Mouse (Mus musculus): ENCODE measurements at regions not wholly inside any gene's neighbourhood (a gene's known extent, or its start where the extent isn't known, plus 50 kb on each side); places are given as distances from the start of the nearest gene placed in this dataset.

DNA sequence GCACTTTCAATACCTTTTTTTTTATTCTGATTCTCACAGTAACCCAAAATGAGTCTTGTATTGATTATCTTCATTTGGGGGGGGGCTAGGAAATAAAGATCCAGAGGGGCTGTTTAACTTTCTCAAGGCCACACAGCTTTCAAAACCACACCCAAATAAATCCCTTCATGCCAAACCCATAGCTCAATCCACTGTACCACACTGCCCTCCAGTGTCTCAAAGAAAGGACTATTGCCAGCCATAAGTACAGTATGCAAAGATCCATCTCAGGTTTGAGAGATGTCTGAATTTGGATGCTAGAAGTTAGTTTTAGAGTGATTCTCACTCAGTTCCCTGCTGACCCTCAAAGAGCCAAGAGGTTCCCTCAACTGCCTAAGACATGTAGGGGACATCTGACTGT lies 120.1 kb upstream of the Gm26657 start:
- no peak for DNase-seq (ENCODE audit: low read depth)
- TF ChIP-seq CTCF (IDR thresholded peaks at IDR 0.05; ENCODE audit: borderline replicate concordance, extremely low read depth, insufficient read depth, insufficient read length) = no peak
- no peak for TF ChIP-seq POLR2A (IDR thresholded peaks at IDR 0.05; ENCODE audit: borderline replicate concordance, extremely low read depth, insufficient read depth, insufficient read length, poor library complexity, severe bottlenecking)

DNA sequence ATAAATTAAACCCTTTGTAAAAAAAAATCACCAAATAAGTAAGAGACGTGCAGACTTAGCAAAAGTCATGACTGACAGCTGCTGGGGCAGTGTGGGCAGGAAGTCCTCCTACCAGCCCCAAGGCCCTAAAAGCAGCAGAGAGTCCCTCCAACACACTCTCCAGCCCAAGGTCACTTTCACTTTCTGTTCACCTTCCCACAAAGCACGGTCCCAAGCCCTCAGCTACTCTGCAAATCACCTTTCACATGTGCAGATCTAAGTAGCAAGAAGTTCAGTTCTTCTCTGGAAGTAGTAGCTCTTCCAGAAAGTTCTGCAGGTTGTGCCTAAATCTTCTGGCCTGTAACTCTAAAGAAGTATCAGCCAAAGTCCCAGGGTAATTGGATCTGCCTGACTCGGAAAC lies 120.8 kb upstream of the Gm26657 start:
- no peak for DNase-seq (ENCODE audit: low read depth)
- TF ChIP-seq POLR2A (IDR thresholded peaks at IDR 0.05; ENCODE audit: borderline replicate concordance, extremely low read depth, insufficient read depth, insufficient read length, poor library complexity, severe bottlenecking) = no peak
- no peak for TF ChIP-seq CTCF (IDR thresholded peaks at IDR 0.05; ENCODE audit: borderline replicate concordance, extremely low read depth, insufficient read depth, insufficient read length)

DNA sequence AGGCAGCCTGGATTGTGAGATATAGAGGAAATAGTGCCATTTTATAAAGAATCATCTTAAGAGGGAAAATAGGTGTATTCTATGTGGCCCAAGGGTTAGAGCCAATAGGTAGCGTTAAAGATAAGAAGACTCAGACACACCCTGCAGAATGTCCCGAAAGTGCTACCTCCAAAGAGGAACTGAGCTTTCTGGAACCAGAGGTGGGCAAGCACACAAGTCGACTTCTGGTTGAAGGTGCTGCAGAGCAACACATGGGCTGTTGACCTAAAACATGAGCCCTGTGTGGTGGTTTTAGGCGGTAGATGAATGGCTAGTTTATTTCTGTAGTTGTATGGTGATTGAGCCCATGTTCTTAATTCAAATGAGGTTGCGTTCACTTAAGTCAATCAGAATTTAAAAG lies 121.4 kb upstream of the Gm26657 start:
- TF ChIP-seq POLR2A (IDR thresholded peaks at IDR 0.05; ENCODE audit: borderline replicate concordance, extremely low read depth, insufficient read depth, insufficient read length, poor library complexity, severe bottlenecking) = no peak
- TF ChIP-seq CTCF (IDR thresholded peaks at IDR 0.05; ENCODE audit: borderline replicate concordance, extremely low read depth, insufficient read depth, insufficient read length) = no peak
- no peak for DNase-seq (ENCODE audit: low read depth)

DNA sequence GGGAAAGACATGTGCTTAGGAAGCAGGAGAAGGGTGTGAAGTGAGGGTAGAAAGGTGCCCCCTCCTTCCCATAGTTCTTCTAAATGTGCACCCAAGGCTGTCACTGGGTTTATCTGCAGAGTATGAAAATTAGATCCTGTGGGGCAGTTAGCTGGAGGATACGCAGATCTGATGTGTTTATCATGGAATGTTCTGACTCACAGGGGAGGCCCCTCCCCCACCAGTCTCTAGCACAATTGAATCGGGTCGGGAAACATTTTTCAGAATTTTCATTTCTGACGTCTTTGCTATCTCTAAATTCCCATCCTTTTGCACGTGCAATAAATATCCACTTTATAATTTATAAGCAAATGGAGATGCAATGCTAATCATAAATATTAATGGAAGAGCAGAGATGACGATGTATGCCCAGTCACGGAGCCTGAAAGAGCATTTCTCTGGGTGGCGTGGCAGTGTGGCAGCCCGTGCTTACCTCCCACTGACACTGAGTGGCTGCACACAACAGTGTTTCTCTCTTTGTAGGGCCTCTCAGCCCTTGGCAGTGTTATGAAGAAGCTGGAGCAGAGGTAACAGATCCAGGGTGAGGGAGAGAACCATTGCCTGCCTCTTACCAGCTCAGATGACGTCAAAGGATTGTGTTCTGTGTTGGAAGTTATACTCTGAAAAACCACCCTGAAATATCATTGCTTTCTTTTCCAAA lies 122.1 kb upstream of the Gm26657 start:
- DNase-seq (ENCODE audit: low read depth) = no peak
- no peak for TF ChIP-seq CTCF (IDR thresholded peaks at IDR 0.05; ENCODE audit: borderline replicate concordance, extremely low read depth, insufficient read depth, insufficient read length)
- no peak for TF ChIP-seq POLR2A (IDR thresholded peaks at IDR 0.05; ENCODE audit: borderline replicate concordance, extremely low read depth, insufficient read depth, insufficient read length, poor library complexity, severe bottlenecking)

DNA sequence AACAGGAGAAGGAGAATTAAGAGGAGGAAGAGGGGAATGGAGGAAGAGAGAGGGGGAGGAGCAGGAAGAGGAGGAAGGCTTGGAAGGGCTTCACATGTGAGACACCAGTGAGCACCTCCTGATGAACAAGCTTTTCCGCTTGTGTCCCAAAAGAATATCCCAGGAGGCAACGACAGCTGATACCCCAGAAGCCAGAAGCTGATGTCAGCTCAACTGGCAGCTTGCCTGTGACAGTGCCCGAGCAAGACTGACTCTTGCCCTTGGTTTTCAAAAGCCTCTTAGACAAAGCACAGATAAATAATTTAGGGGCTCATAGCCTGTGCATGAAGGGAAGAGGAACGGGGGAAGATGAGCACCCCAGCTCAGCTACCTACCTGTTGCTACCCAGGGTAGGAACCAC lies 127.5 kb upstream of the Gm26657 start:
- TF ChIP-seq POLR2A (IDR thresholded peaks at IDR 0.05; ENCODE audit: borderline replicate concordance, extremely low read depth, insufficient read depth, insufficient read length, poor library complexity, severe bottlenecking) = no peak
- TF ChIP-seq CTCF (IDR thresholded peaks at IDR 0.05; ENCODE audit: borderline replicate concordance, extremely low read depth, insufficient read depth, insufficient read length) = no peak
- DNase-seq (ENCODE audit: low read depth) = no peak

DNA sequence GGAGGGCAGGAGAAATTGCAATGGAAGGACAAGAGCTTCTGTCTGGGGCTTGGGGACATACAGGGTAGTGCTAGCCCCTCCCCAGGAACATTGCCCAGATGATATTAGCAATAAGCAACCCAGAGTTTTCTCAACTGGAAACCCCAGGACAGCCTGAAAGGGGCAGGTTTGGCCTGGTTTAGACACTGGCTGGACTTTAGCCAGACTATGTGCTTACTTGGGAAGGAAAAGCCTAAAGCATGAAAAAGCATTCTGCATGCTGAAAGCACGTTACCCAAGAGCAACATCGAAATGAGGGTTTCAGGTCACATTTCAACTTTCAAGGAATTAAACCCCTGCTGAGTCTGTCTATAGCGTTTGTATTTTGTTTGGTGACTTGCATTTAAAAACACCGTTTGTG lies 128.1 kb upstream of the Gm26657 start:
- DNase-seq (ENCODE audit: low read depth) = peak; percentile 28
- TF ChIP-seq CTCF (IDR thresholded peaks at IDR 0.05; ENCODE audit: borderline replicate concordance, extremely low read depth, insufficient read depth, insufficient read length) = no peak

DNA sequence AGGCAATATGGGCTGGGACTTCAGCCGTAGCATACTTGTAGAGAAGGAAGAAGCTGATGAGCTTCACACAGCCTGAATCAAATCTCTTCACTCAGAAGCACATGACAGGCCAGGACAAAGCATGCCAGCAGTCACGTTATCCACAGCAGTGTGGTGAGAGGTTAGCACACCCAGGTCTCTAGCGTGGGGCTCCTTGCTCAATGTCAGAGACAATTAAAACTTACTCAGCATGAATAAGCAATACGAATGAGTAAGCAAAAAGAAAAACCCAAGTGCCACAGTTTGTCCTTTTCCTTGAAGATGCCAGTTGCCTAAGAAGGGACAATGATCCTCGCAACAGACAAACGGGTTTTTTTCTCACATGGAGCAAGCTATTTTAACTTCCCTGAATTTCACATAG lies 129.6 kb upstream of the Gm26657 start:
- no peak for DNase-seq (ENCODE audit: low read depth)
- no peak for TF ChIP-seq POLR2A (IDR thresholded peaks at IDR 0.05; ENCODE audit: borderline replicate concordance, extremely low read depth, insufficient read depth, insufficient read length, poor library complexity, severe bottlenecking)
- TF ChIP-seq CTCF (IDR thresholded peaks at IDR 0.05; ENCODE audit: borderline replicate concordance, extremely low read depth, insufficient read depth, insufficient read length) = no peak

DNA sequence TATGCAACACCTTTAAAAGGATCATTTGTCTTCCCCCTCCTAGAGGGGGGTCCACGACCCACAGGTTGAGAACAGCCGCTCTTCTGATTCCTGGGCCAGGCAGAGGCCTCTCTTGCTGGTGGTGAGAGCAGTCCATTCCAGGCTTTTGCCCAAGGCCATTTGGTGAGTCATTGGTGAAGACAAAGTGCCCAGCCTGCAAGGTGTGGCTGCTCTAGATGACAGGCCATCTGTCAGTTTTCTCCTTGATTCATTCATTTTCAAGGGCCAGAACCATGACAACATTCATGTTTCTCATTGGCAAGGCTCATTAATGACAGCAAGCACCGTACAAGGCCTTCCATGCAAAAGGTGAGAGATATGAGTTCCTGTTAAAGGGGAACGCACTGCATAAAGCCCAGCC lies 131.2 kb upstream of the Gm26657 start:
- DNase-seq (ENCODE audit: low read depth) = no peak
- no peak for TF ChIP-seq CTCF (IDR thresholded peaks at IDR 0.05; ENCODE audit: borderline replicate concordance, extremely low read depth, insufficient read depth, insufficient read length)
- TF ChIP-seq POLR2A (IDR thresholded peaks at IDR 0.05; ENCODE audit: borderline replicate concordance, extremely low read depth, insufficient read depth, insufficient read length, poor library complexity, severe bottlenecking) = no peak

DNA sequence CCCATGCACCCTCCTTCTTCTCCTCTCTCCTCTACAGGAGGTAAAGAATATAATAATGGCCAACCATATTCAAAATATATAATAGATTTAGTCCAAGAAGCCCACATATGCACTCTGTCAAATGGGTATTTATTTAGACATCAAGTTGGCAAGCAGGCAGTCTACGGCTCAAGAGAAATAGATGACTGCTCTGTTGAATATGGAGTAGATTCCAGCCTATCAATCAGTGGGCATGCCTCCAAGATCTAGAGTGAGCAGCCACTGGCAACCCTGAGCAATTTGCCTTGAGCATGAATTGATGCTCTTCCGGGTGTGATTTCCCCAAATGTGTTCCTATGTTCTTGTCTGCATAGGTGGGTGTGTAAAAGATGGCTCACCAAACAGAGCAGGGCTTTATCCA lies 141.5 kb upstream of the Gm26657 start:
- DNase-seq (ENCODE audit: low read depth) = peak; percentile 59
- TF ChIP-seq POLR2A (IDR thresholded peaks at IDR 0.05; ENCODE audit: borderline replicate concordance, extremely low read depth, insufficient read depth, insufficient read length, poor library complexity, severe bottlenecking) = no peak
- TF ChIP-seq CTCF (IDR thresholded peaks at IDR 0.05; ENCODE audit: borderline replicate concordance, extremely low read depth, insufficient read depth, insufficient read length) = no peak

DNA sequence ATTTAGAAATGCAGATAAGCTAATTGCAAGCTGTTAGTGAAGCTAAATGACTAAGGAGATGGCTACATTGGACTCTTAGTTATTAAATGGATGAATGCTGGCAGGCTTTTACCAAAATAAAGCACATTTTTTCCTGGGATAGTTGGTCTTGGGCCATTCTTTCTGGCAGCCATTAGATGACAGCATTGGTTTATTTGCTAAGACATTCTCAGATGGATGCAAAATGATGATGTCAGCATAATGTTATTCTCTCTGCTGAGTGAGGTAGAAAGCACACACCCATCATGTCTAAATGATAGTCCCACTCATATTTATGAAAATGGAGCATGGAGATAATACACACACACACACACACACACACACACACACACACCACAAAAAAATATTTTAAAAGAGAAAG lies 141.9 kb upstream of the Gm26657 start:
- TF ChIP-seq CTCF (IDR thresholded peaks at IDR 0.05; ENCODE audit: borderline replicate concordance, extremely low read depth, insufficient read depth, insufficient read length) (no peak), POLR2A (IDR thresholded peaks at IDR 0.05; ENCODE audit: borderline replicate concordance, extremely low read depth, insufficient read depth, insufficient read length, poor library complexity, severe bottlenecking) (no peak)
- peak; percentile 45 for DNase-seq (ENCODE audit: low read depth)

DNA sequence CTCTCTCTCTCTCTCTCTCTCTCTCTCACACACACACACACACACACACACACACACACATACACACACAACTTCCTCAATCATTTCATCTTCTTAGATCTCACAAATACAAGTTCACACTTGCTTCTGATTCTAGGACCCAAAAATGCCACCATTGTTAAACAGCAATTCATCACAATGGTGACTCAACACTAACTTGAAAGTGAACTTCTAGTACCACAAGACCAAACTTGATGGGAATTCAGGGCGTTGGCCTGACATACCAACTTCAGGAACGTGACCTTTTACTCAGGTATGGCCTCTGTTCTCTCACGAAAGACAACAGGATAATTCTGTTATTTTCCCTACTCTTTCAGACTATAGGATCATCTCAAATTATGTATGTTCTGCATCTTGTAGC lies 157.5 kb upstream of the Gm26657 start:
- no peak for DNase-seq (ENCODE audit: low read depth)
- no peak for TF ChIP-seq CTCF (IDR thresholded peaks at IDR 0.05; ENCODE audit: borderline replicate concordance, extremely low read depth, insufficient read depth, insufficient read length)
- TF ChIP-seq POLR2A (IDR thresholded peaks at IDR 0.05; ENCODE audit: borderline replicate concordance, extremely low read depth, insufficient read depth, insufficient read length, poor library complexity, severe bottlenecking) = no peak

DNA sequence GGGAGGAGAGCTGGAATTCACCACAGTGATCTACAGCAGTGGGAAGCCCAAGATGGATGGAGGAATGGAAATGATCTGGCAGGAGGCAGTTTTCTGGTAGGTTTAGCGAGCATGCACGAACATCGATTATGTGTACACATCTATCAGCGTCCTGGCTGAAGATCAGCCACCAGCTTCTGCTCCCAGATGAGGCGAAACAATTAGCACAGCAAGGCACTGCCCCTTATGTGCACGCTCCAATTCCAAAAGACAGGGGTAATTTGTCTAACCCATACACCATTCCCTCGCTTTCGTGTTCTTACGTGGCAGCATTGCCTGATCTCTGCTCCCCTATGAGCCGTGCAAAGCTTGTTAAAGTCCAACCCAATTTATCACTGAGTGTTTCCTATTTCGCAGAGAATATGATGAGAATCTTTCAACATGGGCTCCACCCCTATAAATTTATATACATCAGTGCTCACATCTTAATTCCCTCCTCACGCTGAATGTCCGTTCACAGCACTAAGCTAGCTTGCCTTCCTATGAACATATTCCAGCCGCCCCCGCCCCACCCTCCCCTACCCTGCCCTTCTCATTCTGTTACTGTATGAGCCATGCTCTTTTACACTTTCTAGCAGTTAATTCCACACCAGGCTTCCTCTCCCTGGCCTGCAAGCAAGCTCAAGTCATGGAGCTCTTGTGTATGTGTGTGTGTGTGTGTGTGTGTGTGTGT lies 162.9 kb upstream of the Gm26657 start:
- TF ChIP-seq POLR2A (IDR thresholded peaks at IDR 0.05; ENCODE audit: borderline replicate concordance, extremely low read depth, insufficient read depth, insufficient read length, poor library complexity, severe bottlenecking) = no peak
- no peak for TF ChIP-seq CTCF (IDR thresholded peaks at IDR 0.05; ENCODE audit: borderline replicate concordance, extremely low read depth, insufficient read depth, insufficient read length)
- DNase-seq (ENCODE audit: low read depth) = peak; percentile 33

Measured in brain, embryonic 14.5 days (tissue).